Mouse (Mus musculus) heart, postnatal 14 days (tissue): ENCODE data around the gene H2-DMa. TPM values are rescaled to one million over a fixed set of nuclear protein-coding genes. Genes with fewer than 3 reads are reported as not detected.

Source experiments
- DNase-seq, 2 experiments: peaks; one replicate each; pipeline ENCODE4 v3.0.0; 2021 to 2022
- intact Hi-C: fragments of 180-260 bp; cut with DNase I; formaldehyde crosslinking; loops from one replicate; pipeline ENCODE4 v1.15.1; 2025
- long read RNA-seq, 2 experiments: library from polyadenylated mRNA; stranded (forward); transcript quantifications; one replicate each; pipeline ENCODE4 v2.0.0; 2021
- total RNA-seq, 2 experiments: library from RNA; stranded (reverse); gene quantifications; 2 replicates each; pipeline ENCODE4 v1.2.3; 2021

The H2-DMa gene
- total RNA-seq: 1 to 10 TPM; 3.5 to 4.0 TPM
- long read RNA-seq, experiment 1, partial matches to known transcripts: 1 of 7 reads
- long read RNA-seq, experiment 1, other reads (novel, unspliced or antisense): 2 of 7 reads
- long read RNA-seq, experiment 2, partial matches to known transcripts: 0 of 3 reads
- long read RNA-seq, experiment 2, other reads (novel, unspliced or antisense): 0 of 3 reads

DNA sequence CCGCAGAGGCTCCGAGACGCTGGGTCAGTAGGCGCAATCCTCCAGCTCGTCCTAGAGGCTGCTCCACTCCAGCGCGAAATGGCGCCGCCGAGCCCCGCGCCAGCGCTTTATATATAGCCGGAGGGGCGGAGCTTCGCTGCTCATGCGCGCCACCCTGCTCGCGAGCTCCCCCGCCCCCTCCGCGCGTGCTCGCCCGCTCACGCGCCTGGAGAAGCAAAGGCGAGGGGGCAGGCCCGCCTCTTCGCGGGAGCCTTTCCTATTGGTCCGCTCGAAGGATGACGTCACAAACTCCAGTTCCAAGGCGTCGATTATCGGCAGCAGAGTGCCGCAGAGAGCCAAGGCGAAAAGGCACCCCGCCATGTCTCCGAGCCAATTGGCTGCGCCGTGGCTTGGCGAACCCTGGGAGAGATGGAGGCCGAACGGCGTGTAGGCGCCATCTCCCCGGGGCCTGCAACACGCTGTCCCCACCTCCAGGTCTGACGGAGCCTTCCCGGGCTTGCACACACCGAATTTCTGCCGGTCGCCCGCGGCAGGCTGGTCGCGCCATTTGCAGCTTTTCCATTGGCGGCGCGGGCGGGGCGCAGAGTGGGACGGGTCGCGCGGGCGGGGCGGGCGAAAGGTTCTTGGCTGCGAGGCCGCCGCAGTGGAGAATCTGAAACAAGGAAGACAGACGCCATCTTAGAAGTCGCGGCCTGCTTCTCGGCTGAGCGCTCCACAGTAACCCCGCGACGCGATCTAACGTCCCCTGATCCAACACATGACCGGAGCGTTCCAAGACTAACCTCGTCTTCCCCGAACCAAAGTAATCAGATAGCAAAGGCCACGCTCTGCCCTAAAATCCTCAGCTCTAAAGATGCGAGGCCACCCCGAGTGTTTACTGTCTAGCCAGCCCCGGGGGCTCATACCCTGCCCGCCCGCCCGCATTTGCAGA lies at the start of gene H2-DMa:
Gene H2-DMa, plus strand, starts transcription at position 293 of the 931 bp plus-strand sequence.
- intact Hi-C loops: loop anchor here (5.0 to 10.0 kb wide), 4 partner anchors 87 to 1125 kb away; partner anchors contain the start of genes Agpat1, Ddx39b, Rnf5 and Rxrb
- peak; percentile 99 for DNase-seq

DNA sequence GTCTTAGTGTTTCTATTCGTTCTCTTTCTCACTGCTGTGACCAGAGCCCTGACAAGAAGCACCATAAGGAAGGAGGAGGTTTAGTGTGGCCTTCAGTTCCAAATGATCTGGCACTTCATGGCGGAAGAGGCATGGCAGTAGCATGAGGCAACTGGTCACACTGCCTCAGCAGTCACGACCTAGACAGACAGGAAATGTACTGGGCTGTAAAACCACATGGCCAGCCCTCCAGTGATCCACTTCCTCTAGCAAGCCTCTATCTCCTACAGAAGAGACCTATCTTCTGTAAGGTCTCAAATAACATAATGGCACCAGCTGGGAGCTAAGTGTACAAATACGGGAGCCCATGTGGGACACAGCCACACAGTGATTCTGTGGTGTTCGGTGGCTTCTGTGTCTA lies 47.2 kb upstream of the H2-DMa start:
- intact Hi-C loops: no loop called here
- no peak for DNase-seq

DNA sequence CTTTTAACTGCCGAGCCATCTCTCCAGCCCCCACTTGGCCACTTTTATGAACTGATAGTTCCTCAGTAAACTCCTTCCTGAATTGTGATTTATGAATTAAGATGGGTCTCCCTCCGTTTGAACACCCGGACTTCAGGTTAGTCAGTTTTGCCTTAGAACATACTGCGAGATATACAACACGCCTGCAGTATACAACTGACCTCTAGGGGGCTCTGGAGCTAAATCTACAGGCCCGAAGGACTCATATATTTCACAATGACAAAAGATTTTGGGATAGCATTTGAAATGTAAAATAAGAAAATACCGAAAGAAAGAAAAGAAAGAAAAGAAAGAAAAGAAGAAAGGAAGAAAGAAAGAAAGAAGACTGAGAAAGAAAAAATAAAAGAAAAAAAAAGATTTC lies 44.1 kb upstream of the H2-DMa start:
- peak; percentile 71 to 82 for DNase-seq
- intact Hi-C loops: no loop called here

DNA sequence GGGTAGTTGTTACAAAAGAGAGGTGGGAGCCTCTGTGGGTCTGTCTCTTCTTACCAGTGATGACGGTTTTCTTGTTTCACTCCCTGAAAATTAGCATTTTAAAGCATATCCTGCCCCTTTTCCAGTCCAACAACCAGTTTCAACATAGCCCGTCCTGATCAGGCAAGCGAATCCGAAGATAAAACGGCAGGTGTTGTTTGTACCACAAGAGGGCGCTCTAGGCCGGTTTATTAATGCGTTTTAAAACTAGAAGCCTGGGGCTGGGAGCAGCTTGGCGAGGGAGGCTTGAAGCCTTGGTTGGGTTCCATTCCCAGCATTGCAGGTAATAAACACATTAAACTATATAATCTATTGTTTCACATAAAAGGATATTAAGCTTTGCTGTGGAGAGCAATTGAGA lies 41.8 kb upstream of the H2-DMa start:
- peak; percentile 65 to 82 for DNase-seq
- intact Hi-C loops: loop anchor here (1.0 kb wide), 1 partner anchor 92 kb away; no protein-coding TSS in a partner anchor

DNA sequence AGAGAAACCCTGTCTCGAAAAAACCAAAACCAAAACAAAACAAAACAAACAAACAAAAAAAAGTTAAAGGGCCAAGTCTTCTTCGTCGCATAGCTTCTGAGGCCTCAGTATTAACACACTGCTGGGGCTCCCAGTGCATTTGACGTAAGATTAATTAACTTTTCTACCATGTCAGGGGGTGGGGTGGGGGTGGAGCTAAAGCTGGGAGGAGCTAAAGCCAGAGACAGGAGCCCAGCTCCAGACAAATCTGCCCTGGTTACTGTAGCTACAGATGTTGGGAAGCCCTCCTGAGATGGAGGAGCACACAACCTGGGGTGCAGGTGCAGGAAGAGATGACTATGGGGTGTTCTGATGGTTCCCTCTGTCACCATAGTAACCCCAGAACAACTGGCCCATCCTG lies 41.2 kb upstream of the H2-DMa start:
- intact Hi-C loops: no loop called here
- no peak for DNase-seq

DNA sequence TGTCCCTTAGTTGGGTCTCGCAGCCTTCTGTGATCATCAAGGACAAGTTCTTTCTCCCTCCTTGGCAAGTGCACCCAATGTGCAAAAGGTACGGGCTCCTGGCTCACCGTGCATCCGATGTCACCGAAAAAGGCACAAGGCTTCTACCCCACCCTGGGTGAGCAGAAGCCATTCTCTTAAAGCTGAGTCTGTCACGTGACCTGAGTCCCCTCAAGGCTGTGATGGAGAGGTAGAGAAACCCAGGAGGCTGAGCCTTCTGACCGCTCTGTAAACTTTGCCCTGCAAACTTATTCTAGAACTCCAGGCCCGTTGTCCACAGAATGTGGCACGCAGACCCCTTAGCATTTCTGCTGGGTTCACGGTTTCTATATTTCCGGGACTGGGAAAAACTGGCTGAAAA lies 40.3 kb upstream of the H2-DMa start:
- intact Hi-C loops: no loop called here
- DNase-seq: no peak

DNA sequence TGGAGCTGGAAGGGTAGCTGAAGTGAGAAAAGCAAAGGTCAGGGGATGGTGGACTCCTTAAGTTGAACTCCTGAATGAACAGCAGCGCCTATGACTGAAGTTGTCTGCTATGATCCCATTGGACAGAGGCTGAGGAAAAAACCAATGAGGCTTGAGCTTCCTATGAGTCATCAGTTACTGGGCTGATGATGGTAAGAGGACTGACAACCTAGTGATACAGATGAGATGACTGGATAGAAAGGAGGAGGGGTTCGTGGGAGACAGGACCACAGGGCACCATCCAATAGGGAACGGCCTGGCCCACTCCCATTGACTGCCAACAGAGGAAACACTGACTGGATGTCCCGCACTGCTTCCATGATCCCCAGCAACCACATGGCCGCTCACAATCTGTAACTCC lies 39.7 kb upstream of the H2-DMa start:
- intact Hi-C loops: no loop called here
- DNase-seq: peak in 1 of 2 experiments; percentile 39

DNA sequence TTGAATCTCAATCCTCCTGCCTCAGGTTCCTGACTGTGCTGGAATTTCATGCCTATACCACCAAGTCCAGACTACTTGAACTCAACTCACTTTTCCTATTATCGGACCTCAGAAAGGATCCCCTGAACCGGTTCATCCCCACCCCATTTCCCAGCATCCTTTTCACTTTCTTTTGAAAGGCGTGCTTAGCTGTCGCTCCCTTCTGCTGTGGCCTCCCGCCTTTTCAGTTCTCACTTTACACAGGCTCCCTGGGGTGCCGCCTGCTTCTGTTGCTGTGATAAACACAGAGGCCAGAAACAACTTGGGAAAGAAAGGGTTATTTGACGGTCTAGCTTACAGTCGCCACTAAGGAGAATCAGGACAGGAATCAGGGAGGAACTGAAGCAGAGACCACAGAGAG lies 36.2 kb upstream of the H2-DMa start:
- intact Hi-C loops: no loop called here
- no peak for DNase-seq

DNA sequence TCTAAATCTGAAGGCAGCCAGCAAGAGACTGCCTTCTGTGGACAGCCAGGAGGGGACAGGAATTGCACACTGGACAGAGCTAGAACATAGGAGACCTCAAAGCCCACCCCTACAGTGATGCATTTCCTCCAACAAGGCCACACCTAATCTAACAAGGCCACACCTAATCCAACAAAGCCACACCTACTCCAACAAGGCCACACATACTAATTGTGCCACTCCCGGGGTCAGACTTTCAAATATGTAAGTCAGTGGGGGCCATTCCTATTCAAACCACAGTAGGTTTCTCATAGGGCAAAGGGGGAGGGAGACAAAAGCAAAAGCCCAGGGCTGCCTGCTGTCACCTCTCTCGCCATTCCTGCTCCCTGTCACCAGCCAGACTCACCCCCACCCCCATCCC lies 32.0 kb upstream of the H2-DMa start:
- no peak for DNase-seq
- intact Hi-C loops: no loop called here

DNA sequence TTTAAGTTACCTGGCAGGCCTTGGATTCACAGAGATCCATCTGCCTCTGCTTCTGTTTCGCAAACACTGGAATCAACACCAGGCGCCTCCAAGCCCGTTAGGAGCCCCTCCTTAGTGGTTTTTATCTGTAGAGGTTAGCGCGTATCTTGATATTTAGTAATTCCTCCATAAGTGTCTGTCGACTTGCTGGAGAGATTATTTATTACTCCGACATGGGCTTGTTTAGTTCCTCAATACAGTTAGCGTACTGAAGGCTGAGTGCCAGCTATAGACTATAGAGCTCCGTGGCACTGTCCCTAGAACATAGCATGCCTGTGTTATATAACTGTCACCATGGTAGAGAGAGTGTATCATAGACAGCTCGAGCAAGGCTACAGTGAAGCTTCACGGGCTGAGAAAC lies 31.2 kb upstream of the H2-DMa start:
- intact Hi-C loops: no loop called here
- no peak for DNase-seq

DNA sequence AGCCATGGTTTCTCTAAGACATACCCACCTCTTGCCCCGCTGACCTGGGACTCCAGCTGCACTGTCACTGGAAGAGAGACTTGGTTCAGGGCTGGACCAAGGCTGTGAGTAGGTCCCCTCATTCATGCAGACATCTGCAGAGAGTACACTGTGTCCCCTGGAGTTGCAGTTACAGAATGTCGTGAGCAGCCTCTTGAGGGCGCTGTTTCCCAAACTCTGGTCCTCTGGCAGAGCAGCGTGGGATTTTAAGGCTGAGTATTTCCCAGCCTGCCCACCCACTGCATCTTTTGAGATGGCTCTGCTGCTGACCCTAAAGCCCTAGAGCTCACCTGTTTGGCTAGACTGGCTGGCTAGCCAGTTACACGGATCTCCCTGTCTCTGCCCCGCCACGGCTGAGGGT lies 28.4 kb upstream of the H2-DMa start:
- DNase-seq: peak in 1 of 2 experiments; percentile 32
- intact Hi-C loops: no loop called here

DNA sequence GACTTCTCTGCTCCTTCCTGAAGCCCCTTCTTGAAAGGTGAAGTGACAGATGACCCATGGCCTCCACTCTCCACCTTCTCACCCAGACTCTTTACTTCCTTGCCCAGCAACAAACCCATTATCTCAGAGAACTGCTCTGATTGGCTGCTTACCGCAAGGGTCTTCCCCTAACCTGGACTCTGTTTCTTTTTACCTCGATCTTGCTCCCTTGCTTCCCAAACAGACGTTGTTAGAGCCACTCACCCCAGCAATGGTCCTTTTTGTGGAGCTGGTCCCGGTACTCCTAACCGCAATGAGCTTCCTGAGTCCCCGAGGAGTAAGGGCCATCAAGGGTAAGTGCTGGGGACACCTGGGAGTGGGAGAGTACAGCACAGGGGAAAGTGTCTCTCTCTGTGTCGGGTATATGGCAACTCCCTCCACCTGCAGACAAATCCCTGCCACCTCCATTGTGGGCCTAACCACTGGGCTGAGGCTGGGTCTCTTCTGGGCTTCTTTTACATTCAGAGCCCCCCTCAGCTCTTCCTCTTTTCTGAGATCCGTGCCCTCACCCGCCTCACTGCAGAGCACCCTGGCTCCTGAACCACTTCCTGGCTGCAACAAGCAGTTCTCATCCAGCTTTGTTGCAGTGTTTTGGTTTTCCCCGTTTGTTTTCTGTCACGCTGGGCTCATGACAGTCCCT lies 27.0 kb upstream of the H2-DMa start, which contains the start of gene H2-Oa:
Gene H2-Oa, plus strand, starts transcription at position 144 of the 679 bp plus-strand sequence.
- no peak for DNase-seq
- intact Hi-C loops: no loop called here

DNA sequence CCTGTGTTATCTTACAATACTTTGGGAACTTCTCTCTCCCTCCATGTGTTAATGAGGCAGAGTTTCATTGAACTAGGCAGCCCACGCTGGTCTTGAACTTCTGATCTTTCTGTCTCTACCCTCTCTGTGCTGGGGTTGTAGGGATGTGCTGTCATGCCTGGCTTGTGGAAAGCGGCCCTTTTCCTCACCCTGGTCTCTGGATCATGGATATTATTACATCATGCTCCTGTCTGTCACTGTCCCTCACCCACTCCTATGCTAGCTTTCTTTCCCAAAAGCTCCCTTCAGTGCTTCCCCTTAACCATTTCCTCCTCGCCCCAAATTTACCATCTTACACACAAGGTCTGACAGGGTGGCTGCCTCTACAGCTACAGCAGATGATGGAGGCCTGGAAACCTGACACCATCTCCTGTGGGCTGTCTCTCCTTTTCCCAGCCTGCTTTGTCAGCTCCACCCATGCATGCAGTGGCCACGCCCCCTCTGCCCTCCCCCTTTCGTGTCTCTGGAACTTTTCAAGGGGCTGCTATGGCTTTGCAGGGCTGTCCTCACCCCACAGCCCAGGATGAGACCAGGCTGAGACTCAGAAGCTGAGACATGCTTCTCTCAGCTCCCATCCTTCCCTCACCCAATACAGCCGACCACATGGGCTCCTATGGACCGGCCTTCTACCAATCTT lies 26.0 kb upstream of the H2-DMa start:
- intact Hi-C loops: no loop called here
- peak in 1 of 2 experiments; percentile 18 for DNase-seq

DNA sequence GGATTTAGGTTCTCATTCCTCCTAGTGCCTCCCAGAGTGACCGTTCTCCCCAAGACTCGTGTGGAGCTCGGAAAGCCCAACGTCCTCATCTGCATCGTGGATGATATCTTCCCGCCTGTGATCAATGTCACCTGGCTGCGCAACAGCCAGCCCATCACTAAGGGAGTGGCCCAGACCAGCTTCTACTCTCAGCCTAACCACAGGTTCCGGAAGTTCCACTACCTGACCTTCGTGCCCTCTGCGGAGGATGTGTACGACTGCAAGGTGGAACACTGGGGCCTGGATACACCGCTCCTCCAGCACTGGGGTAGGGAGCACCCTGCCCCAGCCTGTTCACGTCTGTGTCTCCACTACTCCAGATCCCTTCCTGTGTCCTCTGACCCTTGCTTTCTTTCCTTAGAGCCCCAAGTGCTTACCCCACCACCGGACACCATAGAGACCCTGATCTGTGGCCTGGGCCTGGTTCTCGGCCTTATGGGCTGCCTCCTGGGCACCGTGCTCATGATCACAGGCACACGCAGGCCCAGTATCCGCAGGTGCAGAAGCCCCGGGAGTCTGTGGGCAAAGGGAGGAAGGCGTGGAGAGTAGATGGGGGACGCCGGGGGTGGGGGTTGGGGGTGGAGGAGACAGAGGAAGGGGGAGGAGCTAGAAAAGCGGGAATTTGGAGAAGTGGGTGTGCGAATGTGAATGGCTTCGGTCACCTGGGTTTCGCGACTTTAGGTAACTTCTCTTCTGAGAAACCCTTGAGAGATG lies 24.9 kb upstream of the H2-DMa start:
- no peak for DNase-seq
- intact Hi-C loops: no loop called here

DNA sequence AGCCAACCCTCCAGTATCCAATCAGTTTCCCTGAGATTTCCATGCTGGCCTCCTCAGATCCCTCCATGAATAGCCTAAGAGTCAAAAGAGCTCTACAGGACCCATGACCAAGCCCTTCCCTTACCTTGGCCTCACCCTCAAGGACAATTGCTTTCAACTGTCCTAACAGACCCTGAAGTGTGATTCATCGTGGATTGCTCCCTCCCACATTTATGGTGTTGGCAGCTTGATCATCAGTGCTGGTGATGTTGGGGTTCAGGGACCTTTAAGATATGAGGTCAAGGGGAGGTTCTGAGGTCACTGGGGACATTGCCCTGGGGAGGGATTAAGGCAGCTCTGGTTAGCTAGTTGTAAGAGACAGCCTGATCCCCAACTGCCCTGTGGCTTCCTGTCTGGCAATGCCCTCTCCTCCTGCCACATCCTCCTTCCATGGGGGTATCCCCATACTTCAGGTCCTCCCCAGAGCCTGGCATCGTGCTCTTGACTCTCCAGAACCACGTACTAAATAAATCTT lies 22.8 kb upstream of the H2-DMa start:
- intact Hi-C loops: no loop called here
- DNase-seq: no peak

DNA sequence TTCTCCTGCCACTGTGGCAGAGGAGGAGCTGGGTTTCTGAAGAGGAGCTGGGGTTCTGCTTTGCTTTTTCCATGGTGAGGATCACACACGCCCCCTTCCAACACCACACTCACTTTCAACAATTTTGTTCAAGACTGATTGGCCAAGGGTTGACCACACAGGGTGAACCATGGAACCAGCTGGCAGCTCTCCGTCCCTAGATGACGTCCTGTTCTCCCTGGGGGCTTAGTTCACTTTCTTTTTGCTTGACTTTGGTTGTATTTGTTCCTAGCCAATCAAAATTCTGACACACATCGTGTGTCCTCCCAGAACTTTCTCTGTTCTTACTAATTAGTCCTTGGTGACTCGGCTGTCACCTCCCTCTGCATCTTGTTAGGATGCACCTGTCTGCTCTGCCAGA lies 22.1 kb upstream of the H2-DMa start:
- intact Hi-C loops: no loop called here
- no peak for DNase-seq

DNA sequence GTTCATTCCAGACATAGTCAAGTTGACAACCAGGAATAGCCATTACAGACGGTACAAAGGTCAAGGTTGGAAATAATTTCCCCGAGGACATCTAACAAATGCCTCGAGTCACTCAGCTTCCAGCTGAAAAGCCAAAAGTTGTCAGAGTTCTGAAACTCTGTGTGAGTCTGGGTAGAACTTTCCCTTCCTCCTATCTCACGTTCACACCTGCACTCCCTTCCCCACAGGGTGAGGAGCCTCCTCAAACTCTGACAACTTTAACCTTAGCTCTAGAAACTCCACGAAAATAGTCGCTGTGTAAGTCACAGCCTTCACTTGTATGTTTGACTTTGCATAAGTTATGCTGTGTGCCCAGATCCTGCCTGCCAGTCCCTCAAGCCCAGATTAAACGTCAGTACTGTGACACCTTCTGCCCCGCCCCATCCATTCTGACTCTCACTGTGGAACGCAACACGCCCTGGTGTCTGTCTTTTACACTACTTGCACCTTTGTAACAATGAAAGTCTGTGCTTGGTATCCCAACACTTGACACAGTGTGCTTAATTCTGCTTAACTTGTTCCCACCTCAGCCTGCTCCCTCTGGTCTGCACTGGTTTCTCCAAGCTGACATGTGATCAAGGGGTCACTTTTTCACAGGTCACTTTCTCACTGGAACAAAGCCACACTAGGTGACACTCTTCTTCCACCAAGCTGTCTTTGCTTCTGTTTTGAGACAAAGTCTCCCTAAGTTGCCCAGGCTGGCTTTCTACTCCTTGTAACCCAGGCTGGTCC lies 20.4 kb upstream of the H2-DMa start:
- no peak for DNase-seq
- intact Hi-C loops: no loop called here

DNA sequence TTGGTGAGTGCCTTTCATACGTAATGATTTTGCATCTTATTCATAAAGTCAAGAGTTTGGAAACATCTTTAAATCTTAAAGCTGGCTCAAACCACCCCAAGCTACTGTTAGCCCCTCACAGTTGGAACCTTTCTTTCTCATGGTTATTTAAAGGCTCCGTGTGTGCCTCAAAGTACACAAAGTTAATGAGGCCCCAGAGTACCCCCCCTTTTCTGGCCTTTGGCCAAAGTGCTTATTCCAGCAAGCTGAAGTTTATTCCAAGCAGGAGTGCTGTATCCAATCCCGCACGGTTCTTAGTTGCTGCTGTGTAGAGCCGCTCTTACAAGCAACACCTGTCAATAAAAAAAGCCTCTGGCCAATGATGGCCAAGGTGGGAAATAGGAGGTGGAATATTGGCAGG lies 19.8 kb upstream of the H2-DMa start:
- DNase-seq: no peak
- intact Hi-C loops: no loop called here

DNA sequence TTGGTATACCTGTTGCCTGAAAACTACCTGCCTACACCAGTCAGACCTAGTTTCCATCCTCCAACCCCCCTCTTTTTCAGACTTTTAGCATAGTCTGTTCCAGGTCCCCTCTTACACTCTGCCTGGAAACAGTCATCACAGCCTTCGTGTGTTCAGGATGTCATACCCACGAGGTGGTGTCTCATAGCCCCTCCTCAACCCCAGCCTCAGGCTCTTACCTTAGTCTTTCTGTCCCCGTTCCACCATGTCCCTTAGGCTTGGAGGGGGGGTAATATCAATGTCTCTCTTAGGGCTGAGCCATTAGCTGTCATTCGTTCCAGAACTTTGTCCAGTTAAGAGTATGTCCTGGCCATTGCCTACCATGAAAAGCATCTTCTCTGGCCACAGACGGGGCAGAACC lies 18.2 kb upstream of the H2-DMa start:
- intact Hi-C loops: loop anchor here (1.0 to 10.0 kb wide), 3 partner anchors 31 to 134 kb away; partner anchors contain the start of gene H2-Ob

More for the DNA sequence above, 18.2 kb upstream of the H2-DMa start:
- no peak for DNase-seq
